Comparison of ENCODE assay signal across 9 mouse cellular contexts in the genomic region with DNA sequence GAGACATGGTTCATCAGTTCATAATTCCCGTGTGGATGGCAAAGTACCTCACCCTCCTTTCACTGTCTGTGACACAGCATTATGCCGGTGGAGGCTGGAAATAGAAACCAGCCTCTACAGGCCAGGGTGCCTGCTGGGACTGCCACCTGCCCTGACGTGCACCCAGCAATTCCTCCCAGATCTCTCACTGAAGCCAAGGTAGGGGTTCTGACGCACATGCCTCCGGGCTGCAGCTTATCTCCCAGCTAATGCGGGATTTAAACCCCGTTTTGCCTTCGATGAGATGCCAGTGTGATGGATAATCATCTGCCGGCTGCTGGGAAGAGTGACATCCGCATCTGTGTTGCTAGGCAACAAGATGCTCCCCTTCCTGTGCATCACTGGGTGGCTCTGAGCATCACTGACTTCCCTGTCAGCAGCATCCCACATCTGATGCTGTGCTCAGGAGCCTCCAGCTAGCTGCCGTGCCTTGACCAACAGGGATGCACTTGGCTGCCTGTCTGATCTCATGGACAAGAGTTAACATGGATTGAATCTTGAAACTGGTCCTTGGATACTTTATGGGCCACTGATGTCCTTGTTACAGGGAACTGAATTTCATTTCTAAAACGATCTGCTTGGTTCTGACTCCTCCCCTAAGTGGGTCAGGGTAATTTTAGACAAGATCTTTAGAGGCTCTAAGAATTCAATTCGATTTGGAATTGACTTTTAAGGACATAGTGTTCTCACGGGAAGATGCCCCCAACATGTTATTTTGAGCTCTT.
A peak's percentile ranks its signal among the peaks of the same experiment; 100 is the strongest.
DNase-seq lines count a peak whose midpoint lies in the region; ATAC-seq and TF ChIP-seq lines count a peak whose summit lies in the region.
"Had no signal": no experiment of that assay in that cellular context is flagged by ENCODE, and none has a peak within 500 bp of the region (broad histone marks: within the 10 kb centered on the region; RNA-seq: fewer than 3 reads in every experiment).

No protein-coding gene starts in this region.

- peaks cover 4% of the 10 kb centered on the region; the same call in 1 of the 2 replicates for H3K4me1 ChIP-seq in cortical plate, adult 2 months (ENCODE audit: control insufficient read depth, insufficient read depth, low read length)
- H3K4me1 ChIP-seq in midbrain, postnatal 0 days (ENCODE audit: insufficient read depth, low read length), result peaks cover 6% of the 10 kb centered on the region; the same call in 1 of the 2 replicates

- H3K9me3 ChIP-seq in midbrain, postnatal 0 days (ENCODE audit: low read length), result no peaks in the 10 kb centered on the region

- H3K27me3 ChIP-seq in midbrain, postnatal 0 days (ENCODE audit: insufficient read depth, low read length), result no peaks in the 10 kb centered on the region
- H3K27me3 ChIP-seq: Patski had no signal

- H3K27ac ChIP-seq in cortical plate, adult 2 months (ENCODE audit: insufficient read depth, low read length), result peak overlapping the region; percentile 30
- peak overlapping the region; percentile 53 for H3K27ac ChIP-seq in midbrain, postnatal 0 days (ENCODE audit: low read depth, low read length)

- no peaks in the 10 kb centered on the region for H3K36me3 ChIP-seq in midbrain, postnatal 0 days (ENCODE audit: insufficient read depth, low read length)

- peak; percentile 83 for TF ChIP-seq POLR2A in cortical plate, adult 2 months (IDR thresholded peaks at IDR 0.05; ENCODE audit: extremely low read depth, insufficient read depth, low read length)

- 20% methylated on average over 14 of the region's 14 CpGs for WGBS in midbrain, postnatal 0 days

- peak; percentile 67 for DNase-seq in cerebellum, adult 11 months
- DNase-seq in layer of hippocampus, adult 9-10 months (ENCODE audit: low spot score), result peak; percentile 38
- DNase-seq in midbrain, postnatal 0 days (ENCODE audit: low spot score), result peak; percentile 79
- no peak for DNase-seq in kidney, postnatal 36 days
- DNase-seq in embryo, embryonic 10 days (ENCODE audit: low spot score), result no peak
- no peak for DNase-seq in heart, adult 8-10 months (ENCODE audit: low spot score)
- DNase-seq in ovary, postnatal 14 days (ENCODE audit: low spot score), result no peak

- no peak overlapping the region; the same call in 1 of the 2 replicates for H3K4me3 ChIP-seq in cortical plate, adult 2 months (ENCODE audit: insufficient read depth, low read length)
- 0 out of 2 replicates have a peak overlapping the region, but pooled peaks have one; percentile 0 for H3K4me3 ChIP-seq in midbrain, postnatal 0 days (ENCODE audit: low read depth, low read length)

- no peak for TF ChIP-seq CTCF in cortical plate, adult 2 months (IDR thresholded peaks at IDR 0.05; ENCODE audit: extremely low read depth, insufficient read depth, low read length)
- no peak for TF ChIP-seq CTCF in midbrain, postnatal 0 days (IDR thresholded peaks at IDR 0.05)

- H3K4me2 ChIP-seq in midbrain, postnatal 0 days (ENCODE audit: low read depth, low read length, poor library complexity, severe bottlenecking), result peak overlapping the region; percentile 28

- no peak overlapping the region; the same call in 1 of the 2 replicates for H3K9ac ChIP-seq in midbrain, postnatal 0 days (replicated peaks; ENCODE audit: low read length, poor library complexity, severe bottlenecking)

- ATAC-seq in midbrain, postnatal 0 days (ENCODE audit: low FRiP score), result peak; percentile 86
- ATAC-seq: Patski had no signal

Comparison
In these comparisons a context has a peak if more than half of its experiments do, and no peak if none do; other contexts are left out.
1. DNase-seq: peak in cerebellum, adult 11 months (single experiment), layer of hippocampus, adult 9-10 months (single experiment) and midbrain, postnatal 0 days (single experiment); none in kidney, postnatal 36 days (0 of 2), embryo, embryonic 10 days (single experiment), heart, adult 8-10 months (single experiment) and ovary, postnatal 14 days (single experiment).